Mouse (Mus musculus): Measurements from ENCODE around the gene Abcf2. TPM values are rescaled to one million over a fixed set of nuclear protein-coding genes. Genes with fewer than 3 reads are reported as not detected.

Abcf2 gene
- total RNA-seq, 2 experiments from 2014 or later: 85.2 to 90.3 TPM

GRCm38 (mm10) chr5:24603431-24604010 lies 26.3 kb upstream of the Abcf2 start:
- intact Hi-C loops (cut with DNase I): loop anchor here (2.0 kb wide), 1 partner anchor 21 kb away; the partner anchor contains the start of gene Smarcd3

GRCm38 (mm10) chr5:24602751-24603343 lies 25.6 kb upstream of the Abcf2 start:
- intact Hi-C loops (cut with DNase I): loop anchor here (2.0 kb wide), 1 partner anchor 22 kb away; the partner anchor contains the start of gene Smarcd3
- DNase-seq (ENCODE audit: low spot score in 2 of 2): no peak

More at GRCm38 (mm10) chr5:24603431-24604010, 26.3 kb upstream of the Abcf2 start:
- no peak for DNase-seq (ENCODE audit: low spot score in 2 of 2)

- DNase-seq (ENCODE audit: low spot score in 2 of 2): no peak
- intact Hi-C loops (cut with DNase I): loop anchor here (2.0 kb wide), 1 partner anchor 23 kb away; the partner anchor contains the start of gene Smarcd3
Measured at GRCm38 (mm10) chr5:24601911-24602750, 24.9 kb upstream of the Abcf2 start.

GRCm38 (mm10) chr5:24601071-24601835 lies 24.0 kb upstream of the Abcf2 start:
- no peak for DNase-seq (ENCODE audit: low spot score in 2 of 2)
- intact Hi-C loops (cut with DNase I): no loop called here

- intact Hi-C loops (cut with DNase I): no loop called here
- no peak for DNase-seq (ENCODE audit: low spot score in 2 of 2)
Measured at GRCm38 (mm10) chr5:24600236-24600635, 23.0 kb upstream of the Abcf2 start.

GRCm38 (mm10) chr5:24599137-24599536 lies 21.9 kb upstream of the Abcf2 start:
- intact Hi-C loops (cut with DNase I): loop anchor here (2.0 to 5.0 kb wide), 2 partner anchors 52 to 112 kb away; no protein-coding TSS in a partner anchor
- DNase-seq (ENCODE audit: low spot score in 2 of 2): no peak

- intact Hi-C loops (cut with DNase I): loop anchor here (2.0 to 5.0 kb wide), 2 partner anchors 52 to 111 kb away; no protein-coding TSS in a partner anchor
- no peak for DNase-seq (ENCODE audit: low spot score in 2 of 2)
Measured at GRCm38 (mm10) chr5:24598570-24599006, 21.3 kb upstream of the Abcf2 start.

GRCm38 (mm10) chr5:24597901-24598569 lies 20.8 kb upstream of the Abcf2 start:
- intact Hi-C loops (cut with DNase I): loop anchor here (2.0 to 5.0 kb wide), 2 partner anchors 53 to 111 kb away; no protein-coding TSS in a partner anchor
- no peak for DNase-seq (ENCODE audit: low spot score in 2 of 2)

GRCm38 (mm10) chr5:24597221-24597728 lies 20.0 kb upstream of the Abcf2 start:
- intact Hi-C loops (cut with DNase I): loop anchor here (5.0 kb wide), 1 partner anchor 110 kb away; no protein-coding TSS in a partner anchor
- DNase-seq (ENCODE audit: low spot score in 2 of 2): peak; percentile 75 to 79

GRCm38 (mm10) chr5:24596519-24597171 lies 19.4 kb upstream of the Abcf2 start:
- intact Hi-C loops (cut with DNase I): loop anchor here (5.0 kb wide), 1 partner anchor 109 kb away; no protein-coding TSS in a partner anchor
- DNase-seq (ENCODE audit: low spot score in 2 of 2): peak; percentile 78 to 79

GRCm38 (mm10) chr5:24595786-24596380 lies 18.6 kb upstream of the Abcf2 start:
- peak in 1 of 2 experiments; percentile 25 for DNase-seq (ENCODE audit: low spot score in 2 of 2)
- intact Hi-C loops (cut with DNase I): loop anchor here (5.0 kb wide), 1 partner anchor 109 kb away; no protein-coding TSS in a partner anchor

- DNase-seq (ENCODE audit: low spot score in 2 of 2): no peak
- intact Hi-C loops (cut with DNase I): loop anchor here (5.0 kb wide), 1 partner anchor 108 kb away; no protein-coding TSS in a partner anchor
Measured at GRCm38 (mm10) chr5:24595261-24595660, 18.0 kb upstream of the Abcf2 start.

GRCm38 (mm10) chr5:24594346-24594745 lies 17.1 kb upstream of the Abcf2 start:
- no peak for DNase-seq (ENCODE audit: low spot score in 2 of 2)
- intact Hi-C loops (cut with DNase I): no loop called here

- intact Hi-C loops (cut with DNase I): no loop called here
- no peak for DNase-seq (ENCODE audit: low spot score in 2 of 2)
Measured at GRCm38 (mm10) chr5:24593928-24594327, 16.7 kb upstream of the Abcf2 start.

- intact Hi-C loops (cut with DNase I): no loop called here
- DNase-seq (ENCODE audit: low spot score in 2 of 2): no peak
Measured at GRCm38 (mm10) chr5:24593230-24593629, 16.0 kb upstream of the Abcf2 start.

- intact Hi-C loops (cut with DNase I): no loop called here
- peak in 1 of 2 experiments; percentile 5 for DNase-seq (ENCODE audit: low spot score in 2 of 2)
Measured at GRCm38 (mm10) chr5:24592471-24593160, 15.3 kb upstream of the Abcf2 start.
